Mouse (Mus musculus) lung, postnatal 0 days (tissue): ENCODE measurements at regions not wholly inside any gene's neighbourhood (a gene's known extent, or its start where the extent isn't known, plus 50 kb on each side); places are given as distances from the start of the nearest gene placed in this dataset.

Experiments
- CTCF ChIP-seq: IDR thresholded peaks from 2 replicates; pipeline ENCODE4 v1.5.1; 2016; ENCODE audit warnings: antibody characterized with exemption, mild to moderate bottlenecking
- EP300 ChIP-seq: IDR thresholded peaks from 2 replicates; pipeline ENCODE4 v1.6.1; 2016; ENCODE audit warnings: antibody characterized with exemption, mild to moderate bottlenecking, control low read depth

- peak; percentile 77 for TF ChIP-seq CTCF
- no peak for TF ChIP-seq EP300
Observed at GRCm38 (mm10) chr17:31763078-31763477, 85.5 kb downstream of the Cryaa start.
